Mouse (Mus musculus) embryonic facial prominence, embryonic 10.5 days (tissue): ENCODE data around the gene Ass1. TPM values are rescaled to one million over a fixed set of nuclear protein-coding genes. Genes with fewer than 3 reads are reported as not detected.

ENCODE experiments used
- DNase-seq: peaks from one replicate; pipeline ENCODE4 v3.0.0-alpha.2; 2017; ENCODE audit warnings: low spot score
- H3K27ac ChIP-seq: fragments of 300-500 bp; sonication (generic); replicated peaks from 2 replicates; pipeline ENCODE4 v1.5.1; 2016; ENCODE audit warnings: mild to moderate bottlenecking
- H3K27me3 ChIP-seq: fragments of 300-500 bp; sonication (generic); replicated peaks from 2 replicates; pipeline ENCODE4 v1.6.1; 2016; ENCODE audit warnings: low read depth, mild to moderate bottlenecking; ENCODE audit not compliant: poor library complexity, severe bottlenecking
- H3K36me3 ChIP-seq: fragments of 300-500 bp; sonication (generic); replicated peaks from 2 replicates; pipeline ENCODE4 v1.6.1; 2016; ENCODE audit warnings: mild to moderate bottlenecking, moderate library complexity
- H3K4me1 ChIP-seq: fragments of 300-500 bp; sonication (generic); 2 replicates; pipeline ENCODE4 v1.6.1; 2016
- H3K4me3 ChIP-seq: fragments of 300-500 bp; sonication (generic); 2 replicates; pipeline ENCODE4 v1.5.1; 2016; ENCODE audit warnings: mild to moderate bottlenecking, moderate library complexity
- H3K9me3 ChIP-seq: fragments of 300-500 bp; sonication (generic); 2 replicates; pipeline ENCODE4 v1.6.1; 2016; ENCODE audit warnings: mild to moderate bottlenecking
- WGBS: fragments of 180-500 bp; shearing (Covaris S2); methylation state at CpG from one replicate; pipeline ENCODE4 v1.1.7; 2016; 5-methylcytosine and 5-hydroxymethylcytosine counted together
- polyA plus RNA-seq: library from polyadenylated mRNA; unstranded; fragments of >200 nt; fragmentation: Nextera tagmentation; extraction: Ambion mirVana; gene quantifications from 2 replicates; pipeline ENCODE4 v1.2.1, GENCODE M21; 2016

Ass1 gene
- polyA plus RNA-seq, result 13.0 and 16.1 TPM in 2 replicates

GRCm38 (mm10) chr2:31469931-31470682 is at the start of gene Ass1:
Ass1 (plus strand) TSS chr2:31470207.
- under 1% methylated on average over 49 of the region's 49 CpGs for WGBS
- H3K4me1 ChIP-seq, result peaks cover 37% of the 10 kb centered on the region
- no peaks in the 10 kb centered on the region for H3K9me3 ChIP-seq
- peaks cover 59% of the 10 kb centered on the region for H3K27me3 ChIP-seq
- H3K27ac ChIP-seq, result peak within 1 kb of the TSS; percentile 14; the same call in 1 of the 2 replicates
- no peaks in the 10 kb centered on the region for H3K36me3 ChIP-seq
- H3K4me3 ChIP-seq, result peak within 1 kb of the TSS; percentile 62
- DNase-seq, result peak; percentile 78

GRCm38 (mm10) chr2:31420914-31421313 is 49.1 kb upstream of the Ass1 start:
- 81% methylated on average over 6 of the region's 6 CpGs for WGBS
- Histone ChIP-seq H3K27ac (no peak overlapping the region), H3K27me3 (peaks cover 27% of the 10 kb centered on the region; the same call in 1 of the 2 replicates), H3K9me3 (no peaks in the 10 kb centered on the region), H3K4me1 (peaks cover 21% of the 10 kb centered on the region), H3K36me3 (no peaks in the 10 kb centered on the region), H3K4me3 (no peak overlapping the region)
- DNase-seq, result no peak

DNA sequence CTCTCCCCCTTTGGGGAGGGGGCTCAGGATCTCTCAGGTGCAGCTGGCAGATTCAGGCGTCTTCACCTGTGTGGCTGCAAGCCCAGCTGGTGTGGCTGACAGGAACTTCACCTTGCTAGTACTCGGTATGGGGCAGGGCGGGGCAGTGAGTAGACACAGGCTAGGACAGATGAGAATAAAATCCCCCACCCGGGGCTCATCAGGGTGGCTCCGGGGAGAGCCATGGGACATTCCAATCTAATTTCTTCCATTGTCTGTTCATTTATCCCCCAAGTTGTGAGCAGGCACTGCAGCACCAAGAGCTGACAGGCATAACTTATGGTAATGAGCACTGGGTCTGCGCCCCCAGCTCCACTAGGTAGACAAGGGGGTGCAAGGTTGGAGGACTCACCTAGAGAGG is 47.4 kb upstream of the Ass1 start:
- peaks cover 23% of the 10 kb centered on the region for H3K4me1 ChIP-seq
- DNase-seq, result no peak
- H3K4me3 ChIP-seq, result no peak overlapping the region
- H3K27me3 ChIP-seq, result peaks cover 33% of the 10 kb centered on the region
- WGBS, result 58% methylated on average over 6 of the region's 6 CpGs
- H3K27ac ChIP-seq, result no peak overlapping the region
- no peaks in the 10 kb centered on the region for H3K9me3 ChIP-seq
- no peaks in the 10 kb centered on the region for H3K36me3 ChIP-seq

DNA sequence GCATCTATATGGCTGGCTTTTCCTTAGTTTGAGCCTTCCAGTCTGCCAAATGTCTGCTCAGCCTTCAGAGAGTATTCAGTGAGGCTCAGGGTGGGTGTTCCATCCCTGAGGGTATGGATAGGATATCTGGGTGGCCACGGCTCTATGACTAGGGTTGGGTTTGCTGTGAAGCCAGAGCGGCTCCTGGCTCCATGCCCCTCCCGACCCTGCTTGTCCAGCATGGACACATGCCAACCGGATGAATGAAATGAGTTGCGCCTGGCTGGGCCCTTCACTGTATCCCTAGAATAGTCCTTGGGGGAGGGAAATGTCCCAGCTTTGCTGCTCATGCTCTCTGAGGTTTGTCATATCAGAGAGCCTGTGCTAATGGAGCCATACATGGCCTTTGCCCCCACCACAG is 38.5 kb upstream of the Ass1 start:
- DNase-seq, result no peak
- WGBS, result 84% methylated on average over 5 of the region's 5 CpGs
- H3K9me3 ChIP-seq, result no peaks in the 10 kb centered on the region
- H3K27me3 ChIP-seq, result peaks cover 32% of the 10 kb centered on the region
- H3K4me3 ChIP-seq, result no peak overlapping the region
- H3K27ac ChIP-seq, result no peak overlapping the region
- H3K36me3 ChIP-seq, result no peaks in the 10 kb centered on the region
- peaks cover 3% of the 10 kb centered on the region; the same call in 1 of the 2 replicates for H3K4me1 ChIP-seq

DNA sequence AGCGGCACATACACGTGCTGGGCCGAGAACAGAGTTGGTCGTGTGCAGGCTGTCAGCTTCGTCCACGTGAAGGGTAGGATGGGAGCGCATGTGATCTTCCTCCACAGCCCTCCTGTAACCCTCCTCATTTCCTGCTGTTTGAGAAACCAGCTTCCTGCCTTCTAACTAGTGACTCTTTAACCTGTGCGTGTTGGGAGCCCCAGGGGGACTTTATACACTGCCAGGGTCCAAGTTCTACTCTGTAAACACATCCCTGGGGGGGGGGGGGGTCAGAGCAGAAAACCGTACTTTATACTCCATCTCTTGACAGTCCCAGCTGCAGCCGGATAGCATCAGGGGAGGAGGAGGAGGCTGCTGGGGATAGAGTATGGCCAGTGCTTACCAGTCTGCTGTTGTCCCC is 35.3 kb upstream of the Ass1 start:
- Histone ChIP-seq H3K36me3 (no peaks in the 10 kb centered on the region), H3K27ac (no peak overlapping the region), H3K4me1 (peaks cover 17% of the 10 kb centered on the region), H3K9me3 (no peaks in the 10 kb centered on the region), H3K27me3 (peaks cover 20% of the 10 kb centered on the region; the same call in 1 of the 2 replicates), H3K4me3 (no peak overlapping the region)
- no peak for DNase-seq
- 73% methylated on average over 10 of the region's 10 CpGs for WGBS

DNA sequence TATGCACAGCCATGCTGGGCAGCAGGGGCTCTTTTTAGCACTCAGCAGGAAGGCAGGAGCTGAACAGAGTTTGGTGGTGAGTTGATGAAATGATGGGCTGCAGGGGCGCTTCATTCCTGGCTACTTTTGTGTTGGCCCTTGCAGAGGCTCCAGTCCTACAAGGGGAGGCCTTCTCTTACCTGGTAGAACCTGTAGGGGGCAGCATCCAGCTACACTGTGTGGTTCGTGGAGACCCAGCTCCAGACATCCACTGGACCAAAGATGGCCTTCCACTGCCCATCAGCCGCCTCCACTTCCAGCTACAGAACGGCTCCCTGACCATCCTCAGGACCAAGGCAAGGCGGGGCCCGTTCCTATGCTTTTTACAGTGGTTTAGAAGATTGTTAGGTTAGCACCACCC is 34.4 kb upstream of the Ass1 start:
- peaks cover 16% of the 10 kb centered on the region; the same call in 1 of the 2 replicates for H3K27me3 ChIP-seq
- WGBS, result 30% methylated on average over 6 of the region's 6 CpGs
- peak; percentile 64 for DNase-seq

GRCm38 (mm10) chr2:31437480-31438245 is 32.3 kb upstream of the Ass1 start:
- no peak overlapping the region; the same call in 1 of the 2 replicates for H3K27ac ChIP-seq
- H3K4me3 ChIP-seq, result no peak overlapping the region
- 45% methylated on average over 14 of the region's 14 CpGs for WGBS
- H3K36me3 ChIP-seq, result no peaks in the 10 kb centered on the region
- H3K27me3 ChIP-seq, result 0 out of 2 replicates have a peak, but pooled peaks cover 7% of the 10 kb centered on the region
- peaks cover 22% of the 10 kb centered on the region for H3K4me1 ChIP-seq
- peak; percentile 35 for DNase-seq
- H3K9me3 ChIP-seq, result no peaks in the 10 kb centered on the region

More for the DNA sequence above, 34.4 kb upstream of the Ass1 start:
- peaks cover 17% of the 10 kb centered on the region for H3K4me1 ChIP-seq
- H3K36me3 ChIP-seq, result no peaks in the 10 kb centered on the region
- no peaks in the 10 kb centered on the region for H3K9me3 ChIP-seq
- no peak overlapping the region for H3K27ac ChIP-seq
- no peak overlapping the region for H3K4me3 ChIP-seq

DNA sequence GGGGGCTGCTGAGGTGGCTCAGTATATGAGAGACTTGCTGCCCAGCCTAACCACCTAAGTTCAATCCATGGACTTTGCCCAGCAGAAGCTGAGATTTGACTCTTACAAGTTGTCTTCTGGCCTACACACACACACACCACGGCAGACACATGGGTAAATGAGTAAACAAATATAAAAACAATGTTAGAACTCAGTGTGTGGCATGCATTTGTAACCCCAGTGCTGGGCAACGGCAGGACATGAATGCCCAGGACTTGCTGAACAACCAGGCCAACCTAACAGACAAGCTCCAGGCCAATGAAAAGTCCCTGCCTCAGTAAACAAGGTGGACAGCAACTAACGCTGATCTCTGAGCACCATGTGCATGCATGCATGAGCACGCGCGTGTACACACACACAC is 30.4 kb upstream of the Ass1 start:
- 91% methylated on average over 6 of the region's 6 CpGs for WGBS
- Histone ChIP-seq H3K4me1 (peaks cover 32% of the 10 kb centered on the region), H3K9me3 (no peaks in the 10 kb centered on the region)

DNA sequence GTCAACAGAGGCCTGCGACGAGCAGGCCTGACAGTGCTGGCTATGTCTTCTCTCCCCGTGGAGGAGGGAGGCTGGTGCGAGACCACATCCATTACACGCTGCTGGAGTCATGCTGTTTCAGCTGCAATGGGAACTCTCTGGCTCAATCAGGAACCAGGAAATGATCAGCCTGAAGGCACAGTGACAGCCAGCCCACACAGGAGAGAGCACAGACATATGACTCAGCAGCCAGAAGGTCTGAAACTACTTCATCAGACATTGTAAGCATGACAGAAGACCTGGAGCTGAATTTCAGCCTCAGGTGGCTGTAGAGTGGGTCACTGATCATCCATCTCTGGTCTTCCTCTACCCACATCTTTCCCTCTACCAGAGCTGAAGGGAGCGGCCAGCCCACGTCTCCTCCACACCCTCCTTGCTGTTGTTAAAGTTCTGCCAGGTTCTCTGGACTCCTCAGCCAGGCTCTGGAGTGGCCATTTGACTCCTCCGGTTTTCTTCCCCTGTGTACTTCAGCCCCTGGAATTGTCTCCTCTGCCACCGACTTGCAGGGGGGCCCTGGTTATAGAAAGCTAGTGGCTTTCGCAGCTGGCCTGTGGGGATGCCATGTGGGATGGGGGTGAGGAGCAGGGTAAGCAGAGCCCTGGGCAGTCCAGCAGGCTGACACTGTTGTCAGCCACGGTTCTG is 27.4 kb upstream of the Ass1 start:
- H3K9me3 ChIP-seq, result no peaks in the 10 kb centered on the region
- WGBS, result 58% methylated on average over 11 of the region's 11 CpGs
- H3K27ac ChIP-seq, result no peak overlapping the region
- no peak for DNase-seq
- H3K4me3 ChIP-seq, result no peak overlapping the region
- H3K36me3 ChIP-seq, result no peaks in the 10 kb centered on the region
- peaks cover 43% of the 10 kb centered on the region for H3K4me1 ChIP-seq
- no peaks in the 10 kb centered on the region for H3K27me3 ChIP-seq

More for the DNA sequence above, 30.4 kb upstream of the Ass1 start:
- Histone ChIP-seq H3K36me3 (no peaks in the 10 kb centered on the region), H3K4me3 (no peak overlapping the region), H3K27ac (no peak overlapping the region), H3K27me3 (no peaks in the 10 kb centered on the region)
- no peak for DNase-seq

DNA sequence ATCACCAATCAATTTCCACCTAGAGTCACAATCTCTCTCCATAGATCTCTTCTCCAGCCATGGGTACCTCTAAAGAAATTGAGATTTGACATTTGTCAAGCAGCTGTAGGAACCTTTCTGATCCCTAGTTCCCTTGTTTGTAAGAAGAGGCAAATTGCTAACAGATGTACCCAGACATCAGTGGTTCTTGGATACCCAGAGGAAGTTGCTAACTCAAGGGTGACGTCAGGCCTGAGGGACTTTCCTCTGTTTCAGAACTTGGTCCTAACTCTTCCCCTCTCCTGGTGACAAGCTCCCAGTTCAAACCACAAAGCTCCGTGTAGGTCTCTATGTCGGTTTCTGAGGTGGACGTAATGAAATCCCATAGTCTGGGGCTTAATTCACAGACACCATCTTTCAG is 24.0 kb upstream of the Ass1 start:
- Histone ChIP-seq H3K27ac (no peak overlapping the region), H3K27me3 (no peaks in the 10 kb centered on the region), H3K4me1 (peaks cover 60% of the 10 kb centered on the region), H3K9me3 (no peaks in the 10 kb centered on the region), H3K4me3 (no peak overlapping the region), H3K36me3 (no peaks in the 10 kb centered on the region)
- no peak for DNase-seq
- WGBS, result 65% methylated on average over 4 of the region's 4 CpGs

DNA sequence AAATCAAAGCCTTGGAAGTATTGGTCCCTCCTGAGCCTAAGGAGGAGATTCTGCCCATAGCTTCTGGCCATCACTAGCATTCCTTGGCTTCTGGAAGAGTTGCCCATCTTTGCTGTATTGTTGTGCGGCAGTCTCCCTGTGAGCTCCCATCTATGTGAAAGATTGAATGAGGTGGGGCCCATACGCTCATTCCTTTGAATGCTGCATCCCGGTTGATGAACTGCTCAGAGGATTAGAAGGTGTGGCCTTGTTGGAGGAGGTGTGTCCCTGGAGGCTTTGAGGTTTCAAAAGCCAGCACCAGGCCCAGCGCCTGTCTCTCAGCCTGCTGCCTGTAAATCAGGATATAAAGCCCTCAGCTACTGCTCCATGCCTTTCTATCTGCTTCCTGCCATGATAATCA is 23.6 kb upstream of the Ass1 start:
- DNase-seq, result no peak
- Histone ChIP-seq H3K4me3 (no peak overlapping the region), H3K27me3 (no peaks in the 10 kb centered on the region), H3K4me1 (peaks cover 63% of the 10 kb centered on the region), H3K27ac (no peak overlapping the region), H3K36me3 (no peaks in the 10 kb centered on the region), H3K9me3 (no peaks in the 10 kb centered on the region)
- 63% methylated on average over 4 of the region's 4 CpGs for WGBS

- Histone ChIP-seq H3K4me1 (peaks cover 69% of the 10 kb centered on the region), H3K9me3 (no peaks in the 10 kb centered on the region), H3K36me3 (no peaks in the 10 kb centered on the region), H3K27me3 (0 out of 2 replicates have a peak, but pooled peaks cover under 1% of the 10 kb centered on the region), H3K4me3 (no peak overlapping the region), H3K27ac (no peak overlapping the region)
- DNase-seq, result no peak
- 81% methylated on average over 2 of the region's 2 CpGs for WGBS
These were observed 22.5 kb upstream of the Ass1 start for GRCm38 (mm10) chr2:31447536-31447935.
